Mouse (Mus musculus) Muller cell, postnatal 12 days (primary cell): Measurements from ENCODE around the gene CN725425.

Source experiments
- DNase-seq: peaks from one replicate; pipeline ENCODE4 v3.0.0-alpha.2; 2015; ENCODE audit errors: inconsistent ontology term

CN725425 gene

DNA sequence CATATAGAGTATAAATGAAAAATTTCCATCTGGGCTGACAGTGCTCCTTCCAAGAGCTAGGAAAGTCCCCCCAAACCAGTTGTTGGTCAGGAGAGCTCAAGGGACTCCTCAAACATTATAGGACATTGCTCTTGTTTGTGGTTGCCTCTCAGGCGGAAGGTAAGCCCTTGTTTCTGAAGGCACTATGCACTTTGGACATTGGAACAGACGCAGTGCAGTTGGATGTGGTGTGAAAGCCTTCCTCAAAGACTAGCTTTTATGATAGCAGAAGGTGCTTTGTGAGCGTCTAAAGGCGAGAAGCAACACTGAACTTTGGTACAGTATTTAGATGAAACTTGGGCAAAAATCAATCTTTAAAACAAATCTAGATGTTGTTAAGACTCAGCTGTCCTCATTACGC, 7.2 kb downstream of the CN725425 start:
- DNase-seq: no peak

DNA sequence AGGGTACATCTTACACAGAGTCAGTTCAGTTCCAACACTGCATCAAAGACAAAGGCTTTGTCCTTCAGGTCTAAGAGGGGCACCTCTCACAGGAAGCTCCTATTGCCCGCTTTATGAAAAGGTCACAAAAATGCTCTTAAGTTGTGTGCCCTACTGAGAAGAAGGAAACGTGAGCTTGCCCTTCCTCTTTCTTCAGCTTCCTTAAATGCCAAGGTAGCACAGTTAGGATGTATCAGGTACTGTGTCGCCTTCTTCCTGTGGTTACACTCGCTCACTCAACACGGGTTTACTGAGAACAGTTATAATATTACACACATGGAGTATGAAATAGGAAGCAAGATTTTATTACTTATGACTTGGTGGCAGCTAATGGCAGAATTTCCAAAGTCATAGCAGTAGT, 38.0 kb downstream of the CN725425 start:
- no peak for DNase-seq

DNA sequence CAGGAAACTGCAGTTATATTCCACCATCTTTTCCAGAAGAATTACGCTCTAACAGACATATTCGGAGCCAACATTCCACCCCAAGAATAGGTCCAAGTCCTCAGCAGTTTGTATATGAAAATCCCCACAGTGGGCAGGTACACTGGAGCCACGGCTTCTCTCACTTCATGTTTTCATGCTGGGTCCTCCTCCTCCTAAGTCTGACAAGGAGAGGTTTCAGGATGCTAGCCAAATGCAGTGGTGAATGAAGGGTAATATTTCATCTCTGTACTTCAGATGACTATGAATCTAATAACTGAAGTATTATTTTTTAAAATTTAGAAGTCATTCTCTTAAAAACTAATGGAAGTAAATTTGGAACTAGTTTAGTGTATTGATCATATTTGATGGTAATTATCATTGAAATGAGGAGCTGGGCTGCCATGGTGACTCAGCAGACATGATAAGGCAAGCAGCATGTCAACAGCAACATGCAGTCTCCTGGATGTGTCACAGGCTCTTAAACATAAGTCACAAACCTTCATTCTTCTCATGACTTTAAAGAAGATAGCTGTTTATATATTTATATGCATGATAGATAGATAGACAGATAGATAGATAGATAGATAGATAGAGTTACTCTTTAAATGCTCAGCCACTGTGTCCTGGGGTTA, 41.5 kb downstream of the CN725425 start:
- DNase-seq: no peak

DNA sequence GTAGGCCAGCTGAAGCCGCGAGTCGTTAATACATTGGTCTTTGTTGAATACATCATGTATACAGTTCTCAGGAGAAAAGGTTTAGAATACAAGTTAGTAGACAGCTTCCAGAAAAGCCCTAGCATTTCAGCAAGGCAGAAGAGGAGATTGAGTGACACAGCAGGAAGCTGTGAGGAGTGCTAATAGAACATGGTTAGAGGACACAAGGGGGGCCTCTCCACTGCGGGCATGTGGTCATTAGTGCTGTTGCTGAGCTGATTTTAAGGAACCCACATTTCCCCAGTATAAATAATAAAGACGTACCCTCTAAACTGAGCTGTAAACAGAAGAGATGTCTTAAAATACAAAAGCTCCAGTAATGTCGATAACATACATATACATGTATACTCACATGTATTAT, 51.5 kb downstream of the CN725425 start:
- no peak for DNase-seq

- DNase-seq: no peak
These were observed 52.5 kb downstream of the CN725425 start for GRCm38 (mm10) chr15:91251544-91252408.

DNA sequence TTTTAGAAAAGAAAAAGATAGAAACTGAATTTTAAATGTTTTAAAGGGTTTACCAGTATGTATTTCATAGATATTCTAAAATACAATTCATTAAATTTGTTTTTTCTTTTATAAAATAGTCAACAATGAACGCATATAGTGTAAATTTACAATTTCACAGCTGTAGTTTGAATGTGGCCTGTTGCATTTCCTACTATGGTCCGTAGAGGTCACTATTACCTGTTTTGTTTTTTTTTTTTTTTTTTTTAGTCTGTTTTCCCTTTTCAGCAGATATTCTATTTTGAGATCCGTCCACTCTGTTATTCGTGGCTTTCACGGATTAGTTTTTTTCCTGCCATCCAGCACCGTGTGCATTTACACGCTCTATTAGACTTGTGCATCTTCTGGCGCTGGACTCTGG, 53.7 kb downstream of the CN725425 start:
- DNase-seq: peak; percentile 13

DNA sequence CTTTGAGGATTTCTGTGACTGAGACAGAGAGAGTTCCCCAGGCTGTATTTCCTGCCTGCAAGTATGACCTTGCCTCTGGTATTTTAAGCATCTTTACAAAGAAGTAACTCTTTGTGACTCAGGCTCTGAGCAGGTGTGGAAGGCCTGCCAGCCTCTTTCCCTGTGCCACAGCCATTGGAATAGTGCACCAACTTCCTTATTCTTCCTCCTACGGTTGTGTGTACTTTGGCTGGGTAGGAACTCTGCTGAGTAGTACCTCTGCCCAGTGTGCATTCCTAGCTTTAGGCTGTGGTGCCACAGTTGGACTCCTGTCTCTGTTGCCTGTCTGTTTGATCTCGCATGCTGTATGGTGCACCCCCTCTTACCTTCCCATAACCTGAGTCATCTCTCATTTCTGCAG, 56.0 kb downstream of the CN725425 start:
- DNase-seq: no peak

GRCm38 (mm10) chr15:91257140-91257539, 57.8 kb downstream of the CN725425 start:
- DNase-seq: no peak

DNA sequence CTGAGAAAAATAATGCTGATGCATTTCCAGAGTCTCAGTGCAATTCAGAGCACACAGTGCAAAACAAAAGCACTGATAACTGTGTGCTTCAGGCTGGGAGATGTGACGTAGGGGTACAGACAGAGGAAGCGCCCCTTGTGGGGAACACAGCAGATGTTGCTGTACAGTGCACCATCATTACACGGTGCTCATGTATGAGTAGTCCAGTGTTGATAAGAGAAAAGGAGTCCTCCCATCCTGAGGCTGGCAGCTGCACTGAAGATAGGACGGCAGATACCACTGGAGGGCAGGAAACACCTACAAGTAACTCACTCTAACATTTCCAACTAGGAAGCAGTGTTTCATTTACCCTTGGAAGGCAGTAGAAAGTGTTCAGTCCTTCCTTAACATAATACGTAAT, 61.3 kb downstream of the CN725425 start:
- no peak for DNase-seq

- DNase-seq: no peak
These were observed 64.6 kb downstream of the CN725425 start for GRCm38 (mm10) chr15:91263926-91264325.

GRCm38 (mm10) chr15:91268532-91268931, 69.2 kb downstream of the CN725425 start:
- no peak for DNase-seq

DNA sequence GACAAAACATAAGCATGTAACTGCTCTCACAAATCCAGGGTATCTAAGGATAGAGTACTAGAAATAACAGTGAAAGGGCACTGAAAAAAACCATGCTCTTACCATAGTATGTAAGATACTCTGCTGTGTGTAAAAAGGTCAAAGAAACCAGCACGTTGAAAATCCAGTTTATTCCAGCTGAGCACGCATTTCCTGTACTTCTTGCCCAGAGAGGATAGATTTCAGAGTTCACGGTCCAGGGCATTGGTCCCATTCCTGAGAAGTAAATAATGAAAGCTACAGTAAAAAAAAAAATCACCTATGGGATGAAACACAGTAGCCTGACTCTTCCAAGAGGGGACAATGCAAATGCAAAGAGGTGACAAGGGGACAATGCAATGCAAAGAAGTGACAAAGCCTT, 76.7 kb downstream of the CN725425 start:
- no peak for DNase-seq

- DNase-seq: no peak
These were observed 80.3 kb downstream of the CN725425 start for GRCm38 (mm10) chr15:91279571-91279970.

DNA sequence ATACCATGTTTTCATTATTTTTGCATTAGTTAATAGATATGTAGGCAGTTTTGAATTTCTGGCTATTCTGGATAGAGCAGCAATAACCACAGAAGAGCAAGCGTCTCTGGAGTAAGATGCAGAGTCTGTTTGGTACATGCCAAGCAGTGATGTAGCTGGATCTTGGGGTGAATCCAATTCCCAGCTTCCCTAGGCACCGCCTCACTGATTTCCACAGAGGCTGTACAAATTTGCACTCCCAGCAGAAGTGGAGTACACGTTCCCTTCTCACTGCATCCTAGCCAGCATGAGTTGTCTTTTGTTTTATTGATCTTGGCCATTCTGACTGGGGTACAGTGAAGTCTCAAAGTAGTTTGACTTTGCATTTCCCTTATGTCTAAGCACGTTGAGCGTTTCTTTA, 82.2 kb downstream of the CN725425 start:
- DNase-seq: no peak

DNA sequence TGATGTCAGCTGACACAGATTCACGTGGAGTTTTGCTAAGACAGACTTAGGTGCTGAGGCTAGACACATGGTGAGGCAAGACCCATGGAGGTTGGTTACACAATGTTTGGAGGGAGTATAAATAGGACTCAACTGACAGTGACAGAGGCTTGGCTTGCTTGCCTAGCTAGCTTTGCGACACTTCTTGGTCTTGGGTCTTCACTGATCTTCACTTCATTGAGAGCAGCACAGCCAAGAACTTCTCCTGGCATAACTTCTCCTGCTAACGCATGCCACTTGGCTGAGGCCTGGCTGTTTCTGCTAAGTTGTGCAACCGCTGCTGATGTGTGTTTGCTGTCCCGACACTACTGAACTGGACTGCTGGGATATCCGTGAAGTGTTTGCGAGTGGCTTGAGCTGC, 83.5 kb downstream of the CN725425 start:
- no peak for DNase-seq

GRCm38 (mm10) chr15:91283418-91283817, 84.1 kb downstream of the CN725425 start:
- DNase-seq: no peak

DNA sequence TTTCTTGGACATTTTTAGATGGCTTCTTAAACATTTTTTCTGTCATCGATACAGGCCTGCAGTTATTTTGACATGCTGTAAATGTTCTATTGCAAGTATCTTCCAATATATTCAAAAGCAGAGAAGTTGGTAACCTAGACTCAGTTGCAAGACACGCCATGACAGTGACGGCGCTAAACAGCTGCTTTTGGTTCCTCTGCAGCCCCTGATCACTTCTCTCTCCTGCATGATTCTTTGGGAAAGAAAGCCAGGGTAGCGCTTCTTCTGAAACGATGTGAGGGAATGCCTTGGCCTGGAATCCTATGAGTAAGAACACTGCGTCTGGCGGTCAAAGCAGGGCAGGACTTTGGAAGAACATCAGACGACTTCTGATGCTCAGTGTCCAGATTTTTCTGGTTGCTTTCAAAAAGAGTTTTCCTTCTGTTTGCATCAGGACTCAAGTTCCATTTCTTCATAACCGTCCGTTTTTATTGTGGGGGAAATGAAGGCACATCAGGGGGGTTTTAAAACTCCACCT, 100.1 kb downstream of the CN725425 start:
- DNase-seq: no peak

DNA sequence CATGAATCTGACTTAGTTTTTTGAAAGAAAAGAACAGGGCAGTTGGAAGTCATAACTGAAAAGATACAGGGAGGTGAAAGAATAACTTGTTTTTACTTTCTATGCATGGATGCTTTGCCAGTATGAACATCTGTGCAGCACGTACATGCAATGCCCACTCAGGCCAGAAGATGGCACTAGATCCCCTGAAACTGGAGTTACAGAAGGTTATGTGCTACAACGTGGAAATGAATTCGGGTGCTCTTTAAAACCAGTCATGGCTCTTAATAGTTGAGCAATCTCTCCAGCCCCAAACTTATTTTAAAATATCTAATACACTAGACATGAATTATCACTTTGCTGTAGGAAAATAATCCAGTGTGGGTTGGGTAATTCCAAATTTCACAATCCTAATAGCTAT, 102.1 kb downstream of the CN725425 start:
- DNase-seq: peak; percentile 55

DNA sequence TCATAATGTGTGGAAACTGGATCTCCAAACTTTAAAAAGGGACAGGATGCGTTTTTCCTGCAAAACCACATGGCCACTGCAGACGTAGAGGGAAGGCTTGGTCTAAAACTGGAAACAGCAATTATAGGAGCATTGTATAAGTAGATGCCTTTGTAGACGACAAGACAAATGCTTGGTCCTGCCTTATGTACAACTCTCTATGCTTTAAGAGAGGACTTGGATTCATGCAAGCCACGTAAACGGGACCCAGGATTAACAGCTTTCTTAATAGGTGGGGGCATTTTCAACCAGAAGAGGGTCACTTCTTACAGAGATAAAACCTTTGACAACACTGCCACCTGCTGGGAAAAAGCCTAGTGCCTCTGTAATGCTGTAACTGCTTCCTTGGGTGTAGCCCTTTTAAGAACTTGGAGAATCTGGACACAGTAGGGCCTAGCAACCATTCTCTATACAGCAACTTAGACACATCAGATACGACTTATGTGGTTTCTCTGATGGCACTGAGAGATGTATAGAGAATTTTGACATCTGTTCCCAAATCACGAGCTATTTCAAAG, 105.1 kb downstream of the CN725425 start:
- DNase-seq: peak; percentile 61
